Mouse (Mus musculus) cerebellum, adult 11 months (tissue): Measurements from ENCODE around the gene Lrfn1.

Experiments
- DNase-seq: peaks from one replicate; pipeline ENCODE4 v3.0.0; 2022

Lrfn1 gene

GRCm38 (mm10) chr7:28451531-28452360 is at the start of gene Lrfn1:
TSS of gene Lrfn1 (plus strand) at chr7:28451980.
- peak; percentile 54 for DNase-seq

DNA sequence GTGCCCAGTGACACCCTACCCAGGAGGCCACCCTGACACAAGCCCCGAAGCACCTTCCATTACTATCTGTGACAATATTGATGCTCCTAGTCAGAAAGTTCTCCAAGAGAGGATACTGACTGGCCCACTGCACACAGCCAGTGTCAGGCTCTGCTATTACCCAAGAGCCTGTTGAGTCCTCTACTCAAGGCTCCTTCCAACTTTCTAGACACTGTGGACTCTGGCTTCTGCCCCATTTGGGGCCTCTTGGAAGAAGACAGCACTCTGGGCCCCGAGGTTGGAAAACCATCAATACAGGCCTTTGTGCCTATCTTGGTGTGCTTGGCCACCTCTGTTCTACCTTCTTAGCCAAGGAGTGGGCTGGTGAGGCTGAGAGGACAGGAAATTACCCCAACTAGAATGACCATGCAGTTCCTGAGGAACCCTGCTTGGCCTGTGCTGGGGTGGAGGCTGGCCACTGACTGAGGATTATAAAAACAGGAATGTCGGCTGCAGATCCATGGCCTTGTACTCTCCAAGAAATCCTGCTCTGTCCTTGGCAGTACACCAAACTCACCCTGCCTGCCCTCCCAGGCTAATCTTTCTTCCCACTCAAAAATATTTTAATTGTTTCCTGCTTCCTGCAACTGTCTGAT is 40.8 kb upstream of the Lrfn1 start:
- DNase-seq, result no peak

- no peak for DNase-seq
These were observed 39.0 kb upstream of the Lrfn1 start for GRCm38 (mm10) chr7:28412826-28413225.

DNA sequence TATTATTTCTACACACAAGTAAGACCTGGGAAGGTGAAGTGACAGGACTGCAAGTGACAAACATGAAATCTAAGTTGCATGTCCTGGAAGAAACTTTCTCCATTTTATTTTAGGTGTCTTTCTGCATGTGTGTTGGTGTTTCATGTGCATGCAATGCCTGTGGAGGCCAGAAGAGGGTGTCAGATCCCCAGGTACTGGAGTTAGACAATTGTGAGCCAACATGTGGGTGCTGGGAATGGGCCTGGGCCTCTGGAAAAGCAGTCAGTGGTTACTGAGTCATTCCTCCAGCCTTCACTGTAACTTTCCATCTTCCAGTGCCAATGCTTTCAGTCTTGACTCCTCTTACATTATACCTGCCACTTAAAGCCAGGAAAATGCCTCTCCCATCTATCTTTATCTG is 34.4 kb upstream of the Lrfn1 start:
- DNase-seq, result no peak

DNA sequence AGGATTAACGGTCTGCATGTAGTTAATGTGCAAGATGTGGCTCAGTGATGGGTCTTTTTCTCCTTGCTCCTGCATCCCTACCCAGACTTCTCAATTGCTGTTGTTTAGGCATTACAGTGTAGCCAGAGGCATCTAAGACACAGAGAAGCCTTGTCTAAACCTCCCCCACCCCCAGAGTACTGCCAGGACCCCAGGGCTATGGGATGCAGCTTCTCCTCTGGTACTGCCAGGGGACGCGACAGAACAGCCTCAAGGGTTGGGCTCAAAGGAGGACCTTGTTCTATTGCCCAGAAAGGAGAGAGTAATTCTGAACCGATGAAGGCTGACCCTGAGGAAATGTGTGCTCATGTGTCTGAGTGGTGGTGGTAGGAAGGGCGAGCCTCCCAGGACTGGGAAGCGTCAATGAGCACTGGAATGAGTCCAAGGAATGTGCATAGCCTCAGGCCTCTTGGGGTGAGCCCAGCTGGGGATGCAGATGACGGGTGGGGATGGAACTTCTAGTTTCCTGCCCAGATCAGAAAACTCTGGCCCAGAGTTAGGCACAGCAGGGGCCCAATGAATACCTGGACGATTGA is 33.6 kb upstream of the Lrfn1 start:
- DNase-seq, result no peak

GRCm38 (mm10) chr7:28419416-28419815 is 32.4 kb upstream of the Lrfn1 start:
- no peak for DNase-seq

- DNase-seq, result no peak
These were observed 28.8 kb upstream of the Lrfn1 start for GRCm38 (mm10) chr7:28423018-28423417.

GRCm38 (mm10) chr7:28427738-28428137 is 24.0 kb upstream of the Lrfn1 start:
- DNase-seq, result no peak

DNA sequence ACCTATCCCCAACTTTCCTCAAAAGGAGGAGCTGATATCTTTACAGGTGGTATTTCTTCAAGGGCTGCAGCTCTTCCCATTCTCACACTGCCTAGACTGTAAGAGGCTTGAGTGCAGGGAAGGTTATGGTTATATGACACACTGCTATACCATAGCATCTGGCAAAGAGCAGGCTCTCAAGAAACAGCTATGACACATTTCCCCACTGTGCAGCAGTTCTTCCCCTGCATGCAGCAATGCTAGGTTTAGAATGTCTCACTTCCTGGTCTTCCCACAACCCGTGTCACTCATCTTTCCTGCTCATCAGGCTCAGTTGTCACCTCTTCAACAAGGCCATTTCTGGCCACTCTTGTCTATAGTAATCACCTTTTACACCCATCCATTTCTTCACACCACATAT is 21.3 kb upstream of the Lrfn1 start:
- DNase-seq, result no peak

DNA sequence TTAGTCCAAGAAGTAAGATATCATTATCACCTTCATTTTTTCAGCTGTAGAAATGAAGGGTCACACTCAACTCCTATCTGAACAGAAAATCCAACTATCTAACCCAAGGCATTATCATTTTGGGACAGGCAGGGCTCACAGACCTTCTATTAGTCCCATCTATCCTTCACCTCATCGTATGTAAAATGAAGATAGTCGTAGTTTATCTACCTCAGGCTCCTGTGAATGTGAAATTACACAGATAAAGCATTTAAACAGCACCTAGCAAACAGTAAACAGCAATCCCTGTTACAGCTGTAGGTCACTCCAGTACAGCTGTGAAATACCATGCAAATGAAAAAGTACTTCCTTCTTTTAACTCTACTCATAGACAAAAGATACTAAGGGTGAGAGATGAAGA is 19.5 kb upstream of the Lrfn1 start:
- DNase-seq, result no peak

DNA sequence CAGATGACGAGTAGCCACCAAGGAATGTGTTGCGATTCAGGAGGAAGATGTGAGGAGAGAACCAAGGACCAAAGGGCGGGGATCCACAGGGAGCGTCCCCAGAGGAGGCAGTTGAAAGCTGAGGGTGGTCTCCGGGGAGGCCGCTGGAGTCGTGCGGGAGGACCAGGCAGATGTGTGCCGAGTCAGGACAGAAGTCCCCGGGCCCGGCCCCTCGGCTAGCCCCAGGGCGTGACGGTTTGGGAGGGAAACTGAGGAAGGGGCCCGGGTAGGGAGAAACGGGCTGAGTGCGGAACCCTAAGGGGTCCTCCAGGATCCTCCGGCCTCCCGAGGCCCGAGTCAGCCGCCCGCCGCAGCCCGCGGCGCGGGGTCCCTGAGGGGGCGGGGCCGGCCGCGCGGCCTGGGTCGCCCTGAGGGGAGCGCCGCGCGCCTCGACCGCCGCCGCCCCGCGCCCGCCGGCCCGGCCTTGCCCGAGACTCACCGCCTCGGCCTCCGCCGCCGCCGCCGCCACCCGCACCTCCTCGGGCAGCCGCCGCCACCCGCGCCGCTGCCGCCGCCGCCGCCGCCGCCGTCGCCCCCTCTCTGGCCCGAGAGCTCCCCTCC is 16.0 kb upstream of the Lrfn1 start:
- peak; percentile 55 for DNase-seq

DNA sequence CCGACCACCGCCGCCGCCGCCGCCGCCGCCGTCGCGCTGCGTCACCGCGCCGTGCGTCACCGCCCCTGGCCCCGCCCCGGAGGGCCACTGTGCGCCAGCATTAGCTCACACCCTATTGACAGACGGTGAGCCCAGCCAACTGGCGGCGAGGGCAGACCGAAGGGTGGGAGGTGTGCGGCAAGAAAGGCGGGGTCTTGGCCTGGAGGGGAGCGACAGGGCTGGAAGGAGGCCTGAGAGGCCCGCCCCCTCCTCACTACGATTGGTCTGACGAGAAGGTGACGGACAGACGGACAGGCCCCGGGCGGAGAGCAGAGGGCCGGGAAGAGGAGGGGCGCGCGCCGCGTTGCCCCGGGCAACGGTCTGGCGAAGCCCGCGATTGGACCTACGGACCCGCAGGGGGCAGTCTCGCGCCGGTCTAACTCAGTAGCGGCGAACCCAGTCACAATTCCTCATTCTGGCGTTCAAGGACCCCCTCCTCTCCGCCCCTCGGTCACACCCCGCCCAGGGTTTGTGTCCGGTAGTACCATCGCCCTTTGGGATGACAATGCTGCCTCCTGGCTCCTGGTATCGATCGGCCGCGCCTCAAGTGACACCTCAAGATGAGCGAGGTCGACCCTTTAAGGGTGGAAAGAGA is 15.4 kb upstream of the Lrfn1 start:
- DNase-seq, result peak; percentile 100

- DNase-seq, result peak; percentile 68
These were observed 14.7 kb upstream of the Lrfn1 start, which contains the start of gene Gmfg for GRCm38 (mm10) chr7:28436932-28437570. TSS of gene Gmfg (plus strand) at chr7:28437447.

DNA sequence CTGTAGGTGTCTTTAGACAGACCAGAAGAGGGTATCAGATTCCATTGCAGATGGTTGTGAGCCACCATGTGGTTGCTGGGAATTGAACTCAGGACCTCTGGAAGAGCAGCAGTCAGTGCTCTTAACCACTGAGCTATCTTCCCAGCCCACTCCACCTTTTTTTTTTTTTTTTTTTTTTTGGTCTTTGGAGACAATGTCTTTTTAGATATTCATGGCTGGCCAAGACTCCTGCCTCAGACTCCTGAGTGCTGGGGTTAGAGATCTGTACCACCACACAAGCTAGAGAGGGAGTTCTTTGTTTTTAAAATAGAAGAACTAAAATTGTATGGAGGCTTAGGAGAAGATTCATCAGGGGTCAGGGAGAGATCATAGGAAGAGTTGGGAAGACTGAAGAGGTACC is 13.8 kb upstream of the Lrfn1 start:
- no peak for DNase-seq

- no peak for DNase-seq
These were observed 13.0 kb upstream of the Lrfn1 start for GRCm38 (mm10) chr7:28438771-28439170.

DNA sequence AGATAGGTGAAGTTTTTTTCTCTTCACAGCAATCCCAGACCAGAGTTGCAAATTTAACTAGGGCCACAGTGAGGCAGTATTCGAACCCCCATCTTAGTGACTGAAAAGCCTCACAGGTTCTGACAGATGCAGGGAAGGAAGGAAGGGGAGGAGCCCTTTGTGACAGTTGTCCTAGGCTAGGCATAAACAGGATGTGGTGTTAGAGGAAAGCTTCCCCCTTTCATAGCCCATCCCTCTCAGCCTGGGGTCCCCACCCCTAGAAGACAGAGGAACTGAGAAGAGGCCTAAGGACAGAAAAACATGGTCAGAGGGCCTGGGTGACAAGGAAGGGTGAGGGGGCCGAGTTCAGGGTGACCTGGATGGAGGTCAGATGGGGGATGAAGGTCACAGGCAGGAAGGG is 11.0 kb upstream of the Lrfn1 start:
- DNase-seq, result no peak

DNA sequence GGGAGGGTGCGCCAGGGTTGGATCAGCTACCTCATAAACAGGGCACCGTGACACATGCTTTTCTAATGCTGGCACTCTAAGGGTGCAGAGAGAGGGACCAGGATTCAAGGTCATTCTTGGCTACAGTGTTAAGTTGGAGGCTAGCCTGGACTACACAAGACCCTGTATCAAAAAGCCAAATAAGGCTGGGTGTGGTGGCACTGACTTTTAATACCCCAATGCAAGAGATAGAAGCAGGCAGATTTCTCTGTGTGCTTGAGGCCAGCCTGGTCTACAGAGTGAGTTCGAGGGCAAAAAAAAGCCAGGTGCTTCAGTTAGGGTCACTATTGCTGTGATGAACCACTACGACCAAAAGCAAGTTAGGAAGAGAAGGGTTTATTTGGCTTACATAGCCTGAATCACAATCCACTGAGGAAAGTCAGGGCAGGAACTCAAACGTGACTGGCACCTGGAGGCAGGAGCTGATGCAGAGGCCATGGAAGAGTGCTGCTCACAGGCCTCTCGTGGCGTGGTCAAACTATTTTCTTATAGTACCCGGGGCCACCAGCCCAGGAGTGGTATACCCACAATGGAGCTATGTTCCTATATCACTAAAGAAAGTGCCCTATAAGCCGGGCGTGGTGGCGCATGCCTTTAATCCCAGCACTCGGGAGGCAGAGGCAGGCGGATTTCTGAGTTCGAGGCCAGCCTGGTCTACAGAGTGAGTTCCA is 9.8 kb upstream of the Lrfn1 start:
- DNase-seq, result no peak

DNA sequence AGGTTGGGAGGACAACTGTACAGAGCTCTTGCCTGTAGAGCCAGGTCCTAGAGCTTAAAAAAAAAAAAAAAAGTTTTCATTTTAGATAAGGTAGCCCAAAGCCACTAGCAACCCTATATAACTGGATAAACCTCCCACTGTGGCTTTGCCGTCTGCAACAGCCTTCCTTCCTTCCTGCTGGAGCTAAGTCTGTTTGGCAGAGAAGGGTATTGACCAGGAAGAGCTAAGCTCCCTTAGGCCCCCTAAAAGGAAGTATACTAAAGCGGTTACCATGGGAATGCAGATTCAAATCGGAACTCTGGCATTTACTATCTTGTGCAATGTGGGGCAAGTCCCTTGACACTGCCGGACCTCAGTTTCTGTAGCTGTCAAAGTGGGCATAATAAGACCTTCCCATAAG is 9.1 kb upstream of the Lrfn1 start:
- DNase-seq, result no peak

GRCm38 (mm10) chr7:28444344-28444974 is 7.3 kb upstream of the Lrfn1 start:
- DNase-seq, result no peak

GRCm38 (mm10) chr7:28446446-28446845 is 5.3 kb upstream of the Lrfn1 start:
- peak; percentile 74 for DNase-seq

DNA sequence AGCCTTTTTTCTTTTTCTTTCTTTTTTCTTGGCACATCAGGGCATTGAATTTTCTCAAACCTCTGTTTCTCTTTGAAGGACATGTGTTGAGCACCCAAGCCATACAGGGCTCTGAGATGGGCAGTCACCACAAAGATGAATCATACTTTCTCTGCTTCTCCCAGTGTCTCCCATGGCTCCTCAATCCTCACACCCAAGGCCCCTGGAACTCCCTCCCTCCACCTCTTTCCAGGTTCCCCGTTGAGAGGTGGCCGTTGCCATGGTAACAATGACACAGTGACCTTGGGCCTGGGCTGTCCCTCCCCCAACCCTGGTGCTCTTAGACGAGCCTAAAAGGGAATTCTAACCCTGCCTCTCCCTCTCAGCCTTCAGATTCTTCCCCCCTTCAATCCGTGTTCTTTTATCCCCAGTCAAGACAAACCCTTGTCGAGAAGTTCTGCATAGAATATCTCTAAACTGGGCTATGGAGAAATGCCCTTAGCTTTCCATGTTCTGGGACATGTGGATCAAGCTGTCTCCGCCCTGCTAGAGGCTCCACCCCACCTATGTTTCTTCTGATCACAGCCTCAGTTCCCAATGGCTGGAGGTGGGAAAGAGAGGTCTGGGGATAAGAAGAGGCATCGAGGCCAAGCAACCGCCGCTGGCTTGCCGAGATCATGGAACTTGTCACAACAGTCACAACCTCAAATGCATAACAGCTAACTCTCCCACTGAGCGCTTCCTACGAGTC is 4.5 kb upstream of the Lrfn1 start:
- no peak for DNase-seq
